Mouse (Mus musculus): Measurements from ENCODE around the gene Dbndd2. TPM values are rescaled to one million over a fixed set of nuclear protein-coding genes. Genes with fewer than 3 reads are reported as not detected.

The Dbndd2 gene
- polyA plus RNA-seq, 1 experiment: 24.8 TPM

DNA sequence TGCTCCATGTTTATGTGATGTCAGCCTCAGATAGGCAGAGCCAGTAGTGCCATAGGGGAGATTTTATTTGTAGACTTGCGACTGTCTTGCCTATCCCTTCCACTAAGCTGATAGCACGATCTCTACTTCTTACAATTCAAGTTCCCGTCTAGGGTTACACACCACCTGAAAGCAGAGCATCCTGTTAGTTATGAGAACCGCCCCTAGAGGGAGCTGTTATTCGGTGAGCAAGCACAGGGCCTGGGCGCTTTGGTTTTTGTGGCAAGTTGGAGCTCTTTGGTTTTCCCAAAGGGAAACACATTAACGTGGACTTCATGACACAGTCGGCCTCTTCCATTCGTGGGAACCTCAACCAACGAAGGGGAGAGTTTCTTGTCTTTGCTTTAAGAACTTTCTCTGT, 15.7 kb upstream of the Dbndd2 start:
- DNase-seq: peak; percentile 56
- Histone ChIP-seq H3K4me3 (ENCODE audit: control insufficient read depth, insufficient read depth, low read length) (no peak overlapping the region), H3K27me3 (ENCODE audit: control insufficient read depth, insufficient read depth, low read length) (no peaks in the 10 kb centered on the region), H3K4me1 (replicated peaks; ENCODE audit: control insufficient read depth, insufficient read depth, low read length) (no peaks in the 10 kb centered on the region), H3K36me3 (ENCODE audit: control insufficient read depth, insufficient read depth, low read length) (peaks cover 5% of the 10 kb centered on the region; the same call in 1 of the 2 replicates), H3K27ac (ENCODE audit: control insufficient read depth, insufficient read depth, low read length) (no peak overlapping the region)
- no peak for TF ChIP-seq POLR2A (IDR thresholded peaks at IDR 0.05; ENCODE audit: control insufficient read depth, extremely low read depth, insufficient read depth, low read length, poor library complexity)
- no peak for TF ChIP-seq CTCF (IDR thresholded peaks at IDR 0.05; ENCODE audit: borderline replicate concordance, control insufficient read depth, extremely low read depth, insufficient read depth, low read length, poor library complexity)
- whole genome bisulfite sequencing: 55% methylated on average over 10 of the region's 10 CpGs

DNA sequence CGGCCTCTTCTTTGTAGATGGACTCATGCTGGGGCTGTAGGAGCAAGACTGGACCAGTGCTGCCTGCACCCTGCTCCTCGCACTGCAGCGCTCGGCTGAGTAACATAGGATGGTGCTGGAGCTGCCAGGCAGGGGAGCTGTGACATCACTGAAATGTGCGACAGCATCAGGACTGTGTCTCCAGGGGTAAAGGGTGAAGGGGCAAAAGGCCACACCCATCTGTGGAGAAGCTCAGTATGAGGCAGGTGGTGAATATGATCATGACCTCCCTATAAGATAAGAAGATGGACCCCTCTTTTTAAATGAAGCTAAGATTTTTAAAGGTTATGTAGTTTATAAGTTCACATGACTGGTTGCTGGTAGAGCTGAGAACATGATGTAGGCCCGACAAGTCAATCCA, 12.3 kb upstream of the Dbndd2 start, which contains the start of gene Trp53tg5:
Trp53tg5 (minus strand) TSS at position 101 of the 400 bp plus-strand sequence.
- Histone ChIP-seq H3K4me3 (ENCODE audit: control insufficient read depth, insufficient read depth, low read length) (no peak within 1 kb of the TSS), H3K4me1 (replicated peaks; ENCODE audit: control insufficient read depth, insufficient read depth, low read length) (no peaks in the 10 kb centered on the region), H3K27me3 (ENCODE audit: control insufficient read depth, insufficient read depth, low read length) (no peaks in the 10 kb centered on the region), H3K27ac (ENCODE audit: control insufficient read depth, insufficient read depth, low read length) (no peak within 1 kb of the TSS), H3K36me3 (ENCODE audit: control insufficient read depth, insufficient read depth, low read length) (peaks cover 4% of the 10 kb centered on the region; the same call in 1 of the 2 replicates)
- 95% methylated on average over 6 of the region's 6 CpGs for WGBS
- DNase-seq: no peak
- TF ChIP-seq CTCF (IDR thresholded peaks at IDR 0.05; ENCODE audit: borderline replicate concordance, control insufficient read depth, extremely low read depth, insufficient read depth, low read length, poor library complexity) (no peak), POLR2A (IDR thresholded peaks at IDR 0.05; ENCODE audit: control insufficient read depth, extremely low read depth, insufficient read depth, low read length, poor library complexity) (no peak)

DNA sequence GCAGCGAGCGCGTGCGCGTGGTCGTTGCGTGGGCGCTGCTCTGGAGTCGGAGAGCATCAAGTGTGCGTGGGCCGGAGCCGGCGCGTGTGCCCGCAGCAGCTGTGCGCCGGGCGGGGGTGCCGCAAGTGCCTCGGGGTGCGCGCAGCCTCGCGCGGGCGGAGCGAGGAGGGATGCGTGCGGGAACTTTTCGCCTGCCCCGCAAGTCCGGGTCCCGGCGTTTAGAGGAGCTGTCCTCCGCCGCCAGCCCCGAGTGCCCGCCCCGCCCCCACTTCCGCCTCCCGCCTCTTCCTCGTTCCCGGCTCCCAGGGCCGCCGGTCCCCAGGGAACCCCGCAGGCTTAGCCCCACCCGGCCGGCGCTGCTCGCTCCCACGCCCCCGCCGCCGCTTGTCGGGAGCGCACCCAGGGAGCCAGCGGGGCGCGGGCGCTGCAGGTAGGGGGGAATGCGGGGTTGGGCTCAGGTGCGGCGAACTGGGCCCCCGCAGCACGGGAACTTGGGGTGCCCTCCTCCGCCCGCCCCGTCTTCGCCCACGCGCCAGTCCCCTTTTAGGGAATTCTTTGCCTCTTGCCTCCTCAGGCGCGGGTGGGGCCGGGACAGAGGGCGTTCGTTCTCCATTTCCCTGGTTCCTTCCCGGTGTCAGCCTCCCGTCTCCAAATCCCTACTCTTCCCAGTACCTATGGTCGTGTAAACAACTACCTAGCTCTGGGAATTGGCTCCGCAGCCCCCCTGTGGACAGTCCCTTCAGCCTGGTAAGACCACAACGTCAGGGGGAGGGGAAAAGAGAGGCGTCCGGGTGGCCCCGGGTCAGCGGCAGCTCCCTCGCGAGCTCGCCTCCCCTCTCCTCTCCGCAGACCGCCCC, 580 bp downstream of the Dbndd2 start:
- DNase-seq: peak; percentile 7
- 1% methylated on average over 83 of the region's 90 CpGs for WGBS
- peaks cover 14% of the 10 kb centered on the region; the same call in 1 of the 2 replicates for H3K27me3 ChIP-seq (ENCODE audit: control insufficient read depth, insufficient read depth, low read length)

DNA sequence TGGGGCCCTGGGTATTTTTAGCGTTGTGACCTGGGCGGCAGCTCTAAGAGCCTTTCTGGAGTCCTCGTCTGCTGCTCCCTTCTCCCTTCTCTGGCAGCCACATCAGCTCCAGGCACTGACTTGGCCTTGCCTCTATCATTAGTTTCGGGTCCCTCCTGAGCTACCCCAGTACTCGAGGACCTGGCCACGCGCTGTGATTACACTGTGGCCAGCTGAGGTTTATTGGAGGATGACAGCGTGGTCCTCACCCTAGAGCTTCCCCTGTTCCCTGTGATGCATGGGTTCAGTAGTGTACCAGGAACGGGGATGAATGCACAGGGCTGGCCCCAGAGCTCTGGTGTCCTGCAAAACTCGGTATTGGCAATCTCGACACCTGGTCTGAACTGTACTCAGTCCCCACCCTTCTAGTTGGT, 1.2 kb downstream of the Dbndd2 start:
- H3K27ac ChIP-seq (ENCODE audit: control insufficient read depth, insufficient read depth, low read length): no peak overlapping the region
- H3K4me3 ChIP-seq (ENCODE audit: control insufficient read depth, insufficient read depth, low read length): peak overlapping the region; percentile 46; the same call in 1 of the 2 replicates
- TF ChIP-seq POLR2A (IDR thresholded peaks at IDR 0.05; ENCODE audit: control insufficient read depth, extremely low read depth, insufficient read depth, low read length, poor library complexity) (no peak), CTCF (IDR thresholded peaks at IDR 0.05; ENCODE audit: borderline replicate concordance, control insufficient read depth, extremely low read depth, insufficient read depth, low read length, poor library complexity) (no peak)
- H3K36me3 ChIP-seq (ENCODE audit: control insufficient read depth, insufficient read depth, low read length): no peaks in the 10 kb centered on the region
- 24% methylated on average over 11 of the region's 11 CpGs for WGBS
- H3K27me3 ChIP-seq (ENCODE audit: control insufficient read depth, insufficient read depth, low read length): peaks cover 14% of the 10 kb centered on the region; the same call in 1 of the 2 replicates
- H3K4me1 ChIP-seq (replicated peaks; ENCODE audit: control insufficient read depth, insufficient read depth, low read length): peaks cover 5% of the 10 kb centered on the region
- DNase-seq: no peak

More for the DNA sequence above, 580 bp downstream of the Dbndd2 start:
- peak overlapping the region; percentile 46 for H3K4me3 ChIP-seq (ENCODE audit: control insufficient read depth, insufficient read depth, low read length)
- H3K27ac ChIP-seq (ENCODE audit: control insufficient read depth, insufficient read depth, low read length): no peak overlapping the region
- H3K36me3 ChIP-seq (ENCODE audit: control insufficient read depth, insufficient read depth, low read length): no peaks in the 10 kb centered on the region
- peaks cover 5% of the 10 kb centered on the region for H3K4me1 ChIP-seq (replicated peaks; ENCODE audit: control insufficient read depth, insufficient read depth, low read length)
- TF ChIP-seq POLR2A (IDR thresholded peaks at IDR 0.05; ENCODE audit: control insufficient read depth, extremely low read depth, insufficient read depth, low read length, poor library complexity) (no peak), CTCF (IDR thresholded peaks at IDR 0.05; ENCODE audit: borderline replicate concordance, control insufficient read depth, extremely low read depth, insufficient read depth, low read length, poor library complexity) (no peak)

DNA sequence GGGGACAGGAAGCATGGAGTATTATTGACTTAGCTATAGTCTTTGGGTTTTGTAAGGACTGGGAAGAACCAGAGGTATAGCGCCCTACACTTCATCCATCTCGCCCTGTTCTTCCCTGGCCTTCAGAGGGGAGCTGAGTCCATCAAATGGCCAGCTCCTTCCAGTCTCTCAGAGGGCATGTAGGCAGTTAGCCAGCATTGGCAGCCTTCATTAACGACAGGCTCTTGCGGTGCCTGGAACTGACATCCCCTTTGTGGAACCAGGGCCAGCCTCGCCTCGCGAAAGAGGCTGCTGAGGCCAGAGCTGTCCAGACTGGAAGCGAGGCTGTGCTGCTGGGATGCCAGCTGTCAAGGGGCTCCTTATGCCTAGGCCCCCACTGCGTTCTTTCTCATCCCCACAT, 1.9 kb downstream of the Dbndd2 start:
- WGBS: 89% methylated on average over 9 of the region's 9 CpGs
- Histone ChIP-seq H3K27me3 (ENCODE audit: control insufficient read depth, insufficient read depth, low read length) (peaks cover 14% of the 10 kb centered on the region; the same call in 1 of the 2 replicates), H3K27ac (ENCODE audit: control insufficient read depth, insufficient read depth, low read length) (no peak overlapping the region)

DNA sequence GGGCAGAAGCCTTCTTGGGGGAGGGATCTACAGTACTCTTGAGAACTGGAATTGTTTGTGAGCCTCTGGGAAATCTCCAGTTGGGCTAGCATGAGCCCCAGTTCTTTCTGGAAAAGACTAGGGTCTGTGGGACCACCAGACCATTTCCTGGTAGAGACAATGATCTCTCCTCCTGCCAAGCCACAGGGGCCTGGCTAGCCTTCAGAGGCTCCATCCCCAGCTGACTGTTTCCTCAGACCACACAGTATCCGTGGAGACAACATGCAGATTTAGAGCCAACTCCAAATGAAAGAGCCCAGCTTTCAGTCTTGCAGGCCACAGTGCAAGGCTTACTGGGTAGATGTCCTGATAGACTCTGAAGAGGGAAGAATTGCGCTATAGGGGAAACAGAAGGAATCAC, 8.2 kb downstream of the Dbndd2 start:
- H3K36me3 ChIP-seq (ENCODE audit: control insufficient read depth, insufficient read depth, low read length): no peaks in the 10 kb centered on the region
- no peak overlapping the region for H3K27ac ChIP-seq (ENCODE audit: control insufficient read depth, insufficient read depth, low read length)
- 80% methylated on average over 2 of the region's 2 CpGs for WGBS
- TF ChIP-seq POLR2A (IDR thresholded peaks at IDR 0.05; ENCODE audit: control insufficient read depth, extremely low read depth, insufficient read depth, low read length, poor library complexity): no peak
- no peak for DNase-seq
- no peaks in the 10 kb centered on the region for H3K27me3 ChIP-seq (ENCODE audit: control insufficient read depth, insufficient read depth, low read length)
- H3K4me3 ChIP-seq (ENCODE audit: control insufficient read depth, insufficient read depth, low read length): no peak overlapping the region
- peaks cover 6% of the 10 kb centered on the region for H3K4me1 ChIP-seq (replicated peaks; ENCODE audit: control insufficient read depth, insufficient read depth, low read length)

More for the DNA sequence above, 1.9 kb downstream of the Dbndd2 start:
- no peak for DNase-seq
- TF ChIP-seq CTCF (IDR thresholded peaks at IDR 0.05; ENCODE audit: borderline replicate concordance, control insufficient read depth, extremely low read depth, insufficient read depth, low read length, poor library complexity) (no peak), POLR2A (IDR thresholded peaks at IDR 0.05; ENCODE audit: control insufficient read depth, extremely low read depth, insufficient read depth, low read length, poor library complexity) (no peak)
- no peak overlapping the region for H3K4me3 ChIP-seq (ENCODE audit: control insufficient read depth, insufficient read depth, low read length)
- peaks cover 5% of the 10 kb centered on the region for H3K4me1 ChIP-seq (replicated peaks; ENCODE audit: control insufficient read depth, insufficient read depth, low read length)
- no peaks in the 10 kb centered on the region for H3K36me3 ChIP-seq (ENCODE audit: control insufficient read depth, insufficient read depth, low read length)

Measured in thymus, adult 2 months (tissue).